Mouse (Mus musculus) hindbrain, embryonic 15.5 days (tissue): ENCODE measurements at regions not wholly inside any gene's neighbourhood (a gene's known extent, or its start where the extent isn't known, plus 50 kb on each side); places are given as distances from the start of the nearest gene placed in this dataset.
A peak's percentile ranks its signal among the peaks of the same experiment; 100 is the strongest.
"Not testable (repeated sequence)": the region's sequence is repeated elsewhere in the genome, so short reads cannot be mapped to it uniquely, and the experiment has no call there.

ENCODE experiments used
- ATAC-seq: fragments of 200-750 bp; cut with Nextera tagmentation; 2 replicates; pipeline ENCODE4 v1.8.0; 2017; ENCODE audit warnings: low read depth, moderate number of reproducible peaks, moderate TSS enrichment; ENCODE audit not compliant: low FRiP score
- H3K27ac ChIP-seq: fragments of 300-500 bp; sonication (generic); replicated peaks from 2 replicates; pipeline ENCODE4 v1.5.1; 2015; ENCODE audit warnings: mild to moderate bottlenecking, inconsistent platforms
- H3K27me3 ChIP-seq: fragments of 300-500 bp; sonication (generic); 2 replicates; pipeline ENCODE4 v1.6.1; 2015; ENCODE audit warnings: control low read depth, inconsistent platforms
- H3K36me3 ChIP-seq: fragments of 300-500 bp; sonication (generic); 2 replicates; pipeline ENCODE4 v1.6.1; 2015; ENCODE audit warnings: control low read depth, inconsistent platforms
- H3K4me1 ChIP-seq: fragments of 300-500 bp; sonication (generic); replicated peaks from 2 replicates; pipeline ENCODE4 v1.6.1; 2015; ENCODE audit warnings: control low read depth, inconsistent platforms
- H3K4me2 ChIP-seq: fragments of 300-500 bp; sonication (generic); 2 replicates; pipeline ENCODE4 v1.6.1; 2015; ENCODE audit warnings: moderate library complexity, mild to moderate bottlenecking, inconsistent platforms
- H3K4me3 ChIP-seq: fragments of 300-500 bp; sonication (generic); 2 replicates; pipeline ENCODE4 v1.5.1; 2015; ENCODE audit warnings: mild to moderate bottlenecking, inconsistent platforms
- H3K9ac ChIP-seq: fragments of 300-500 bp; sonication (generic); 2 replicates; pipeline ENCODE4 v1.6.1; 2015; ENCODE audit warnings: inconsistent platforms
- H3K9me3 ChIP-seq: fragments of 300-500 bp; sonication (generic); 2 replicates; pipeline ENCODE4 v1.6.1; 2016; ENCODE audit warnings: control low read depth, inconsistent platforms
- WGBS: fragments of 180-500 bp; shearing (Covaris S2); methylation state at CpG from one replicate; pipeline ENCODE4 v1.1.7; 2015; 5-methylcytosine and 5-hydroxymethylcytosine counted together

GRCm38 (mm10) chr16:93323172-93323571 lies 280.7 kb downstream of the Setd4 start:
- Histone ChIP-seq H3K27ac (no peak overlapping the region), H3K4me2 (no peak overlapping the region), H3K27me3 (no peaks in the 10 kb centered on the region), H3K9ac (no peak overlapping the region), H3K36me3 (no peaks in the 10 kb centered on the region), H3K4me1 (0 out of 2 replicates have a peak, but pooled peaks cover 7% of the 10 kb centered on the region), H3K9me3 (no peaks in the 10 kb centered on the region), H3K4me3 (no peak overlapping the region)
- 63% methylated on average over 5 of the region's 5 CpGs for WGBS
- ATAC-seq: peak; percentile 45; the same call in 1 of the 2 replicates

GRCm38 (mm10) chr16:93319581-93319980 lies 284.3 kb downstream of the Setd4 start:
- no peak overlapping the region for H3K9ac ChIP-seq
- H3K27me3 ChIP-seq: no peaks in the 10 kb centered on the region
- no peaks in the 10 kb centered on the region for H3K36me3 ChIP-seq
- no peaks in the 10 kb centered on the region for H3K9me3 ChIP-seq
- ATAC-seq: no peak
- H3K4me2 ChIP-seq: no peak overlapping the region
- H3K4me3 ChIP-seq: no peak overlapping the region
- H3K4me1 ChIP-seq: 0 out of 2 replicates have a peak, but pooled peaks cover 7% of the 10 kb centered on the region
- WGBS: 89% methylated on average over 5 of the region's 5 CpGs
- no peak overlapping the region for H3K27ac ChIP-seq

GRCm38 (mm10) chr16:93311644-93312043 lies 292.2 kb downstream of the Setd4 start:
- WGBS: 70% methylated on average over 12 of the region's 12 CpGs
- ATAC-seq: no peak

GRCm38 (mm10) chr16:93308666-93309360 lies 295.1 kb downstream of the Setd4 start:
- Histone ChIP-seq H3K9me3 (no peaks in the 10 kb centered on the region), H3K9ac (no peak overlapping the region), H3K27ac (no peak overlapping the region), H3K4me1 (no peaks in the 10 kb centered on the region; the same call in 1 of the 2 replicates), H3K36me3 (no peaks in the 10 kb centered on the region), H3K27me3 (no peaks in the 10 kb centered on the region), H3K4me3 (no peak overlapping the region), H3K4me2 (no peak overlapping the region)
- WGBS: 94% methylated on average over 2 of the region's 2 CpGs
- ATAC-seq: no peak

More at GRCm38 (mm10) chr16:93311644-93312043, 292.2 kb downstream of the Setd4 start:
- H3K27me3 ChIP-seq: no peaks in the 10 kb centered on the region
- no peaks in the 10 kb centered on the region for H3K9me3 ChIP-seq
- H3K36me3 ChIP-seq: no peaks in the 10 kb centered on the region
- no peak overlapping the region for H3K9ac ChIP-seq
- no peak overlapping the region for H3K4me3 ChIP-seq
- H3K27ac ChIP-seq: no peak overlapping the region
- no peaks in the 10 kb centered on the region; the same call in 1 of the 2 replicates for H3K4me1 ChIP-seq
- H3K4me2 ChIP-seq: no peak overlapping the region

- Histone ChIP-seq H3K9me3 (no peaks in the 10 kb centered on the region), H3K4me2 (no peak overlapping the region), H3K4me1 (no peaks in the 10 kb centered on the region), H3K27me3 (no peaks in the 10 kb centered on the region), H3K36me3 (no peaks in the 10 kb centered on the region), H3K4me3 (no peak overlapping the region), H3K27ac (no peak overlapping the region), H3K9ac (no peak overlapping the region)
- ATAC-seq: no peak
- 95% methylated on average over 18 of the region's 18 CpGs for WGBS
Measured at GRCm38 (mm10) chr16:93306951-93307350, 296.9 kb downstream of the Setd4 start.

- ATAC-seq, H3K9me3 ChIP-seq, H3K27ac ChIP-seq, H3K36me3 ChIP-seq, H3K4me2 ChIP-seq, H3K4me3 ChIP-seq, H3K4me1 ChIP-seq, H3K27me3 ChIP-seq, H3K9ac ChIP-seq: not testable (repeated sequence)
- WGBS: 45% methylated on average over 7 of the region's 7 CpGs
Measured at GRCm38 (mm10) chr16:93306140-93306539, 297.7 kb downstream of the Setd4 start.

- no peak overlapping the region for H3K27ac ChIP-seq
- H3K9me3 ChIP-seq: no peaks in the 10 kb centered on the region
- H3K4me3 ChIP-seq: no peak overlapping the region
- no peak for ATAC-seq
- peaks cover 9% of the 10 kb centered on the region for H3K4me1 ChIP-seq
- no peak overlapping the region for H3K9ac ChIP-seq
- H3K36me3 ChIP-seq: no peaks in the 10 kb centered on the region
- no peak overlapping the region for H3K4me2 ChIP-seq
- H3K27me3 ChIP-seq: peaks cover 26% of the 10 kb centered on the region
- WGBS: 45% methylated on average over 5 of the region's 5 CpGs
Measured at GRCm38 (mm10) chr16:93294430-93294829, 309.4 kb downstream of the Setd4 start.

- ATAC-seq: peak; percentile 89
- no peak overlapping the region for H3K4me2 ChIP-seq
- H3K9ac ChIP-seq: no peak overlapping the region
- H3K9me3 ChIP-seq: no peaks in the 10 kb centered on the region
- H3K4me1 ChIP-seq: peaks cover 9% of the 10 kb centered on the region
- WGBS: 20% methylated on average over 13 of the region's 13 CpGs
- no peak overlapping the region for H3K4me3 ChIP-seq
- H3K36me3 ChIP-seq: no peaks in the 10 kb centered on the region
- peaks cover 26% of the 10 kb centered on the region for H3K27me3 ChIP-seq
- no peak overlapping the region for H3K27ac ChIP-seq
Measured at GRCm38 (mm10) chr16:93292965-93293653, 310.8 kb downstream of the Setd4 start.

GRCm38 (mm10) chr16:93292181-93292834 lies 311.6 kb downstream of the Setd4 start:
- Histone ChIP-seq H3K27ac (no peak overlapping the region), H3K27me3 (peaks cover 26% of the 10 kb centered on the region), H3K9me3 (no peaks in the 10 kb centered on the region), H3K4me3 (no peak overlapping the region), H3K4me2 (peak overlapping the region; percentile 13), H3K36me3 (no peaks in the 10 kb centered on the region), H3K9ac (no peak overlapping the region), H3K4me1 (peaks cover 9% of the 10 kb centered on the region)
- WGBS: 25% methylated on average over 14 of the region's 14 CpGs
- ATAC-seq: no peak

- Histone ChIP-seq H3K9ac (no peak overlapping the region), H3K27me3 (peaks cover 5% of the 10 kb centered on the region; the same call in 1 of the 2 replicates), H3K4me3 (no peak overlapping the region), H3K4me2 (no peak overlapping the region), H3K4me1 (peaks cover 9% of the 10 kb centered on the region), H3K9me3 (no peaks in the 10 kb centered on the region), H3K36me3 (no peaks in the 10 kb centered on the region), H3K27ac (no peak overlapping the region)
- 58% methylated on average over 3 of the region's 3 CpGs for WGBS
- ATAC-seq: no peak
Measured at GRCm38 (mm10) chr16:93288036-93288435, 315.8 kb downstream of the Setd4 start.

- Histone ChIP-seq H3K36me3 (no peaks in the 10 kb centered on the region), H3K4me1 (peaks cover 4% of the 10 kb centered on the region; the same call in 1 of the 2 replicates), H3K4me2 (no peak overlapping the region), H3K27me3 (peaks cover 5% of the 10 kb centered on the region; the same call in 1 of the 2 replicates), H3K9me3 (no peaks in the 10 kb centered on the region), H3K4me3 (no peak overlapping the region), H3K9ac (no peak overlapping the region), H3K27ac (no peak overlapping the region)
- WGBS: 85% methylated on average over 2 of the region's 2 CpGs
- no peak for ATAC-seq
Measured at GRCm38 (mm10) chr16:93287520-93287919, 316.3 kb downstream of the Setd4 start.

GRCm38 (mm10) chr16:93286816-93287215 lies 317.0 kb downstream of the Setd4 start:
- H3K4me1 ChIP-seq: 0 out of 2 replicates have a peak, but pooled peaks cover 5% of the 10 kb centered on the region
- peaks cover 5% of the 10 kb centered on the region; the same call in 1 of the 2 replicates for H3K27me3 ChIP-seq
- 55% methylated on average over 3 of the region's 3 CpGs for WGBS

More at GRCm38 (mm10) chr16:93286816-93287215, 317.0 kb downstream of the Setd4 start:
- ATAC-seq: no peak
- no peaks in the 10 kb centered on the region for H3K36me3 ChIP-seq
- H3K4me3 ChIP-seq: no peak overlapping the region
- no peaks in the 10 kb centered on the region for H3K9me3 ChIP-seq
- no peak overlapping the region for H3K4me2 ChIP-seq
- no peak overlapping the region for H3K9ac ChIP-seq
- H3K27ac ChIP-seq: no peak overlapping the region
